24 mouse cellular contexts compared by ENCODE assay signal in the genomic region with DNA sequence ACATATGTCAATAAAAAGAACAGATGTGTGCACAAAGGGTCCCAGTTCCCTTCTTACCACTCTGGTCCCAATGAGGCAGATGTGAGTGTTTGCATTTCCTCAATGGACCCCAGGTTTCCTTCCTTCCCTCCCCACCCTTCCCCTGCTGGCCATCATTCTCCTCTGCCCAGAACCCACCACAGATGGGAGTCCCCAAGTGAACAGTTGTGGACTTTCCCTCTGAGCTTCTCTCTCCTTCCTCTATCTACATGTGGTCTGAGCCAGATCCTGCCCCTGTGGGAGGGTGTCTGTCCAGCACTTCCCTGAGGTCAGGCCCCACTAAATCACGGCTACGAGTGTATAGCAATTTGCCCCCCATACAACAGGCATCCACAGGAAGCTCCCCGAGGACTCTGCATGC. TPM values are rescaled to one million over a fixed set of nuclear protein-coding genes. Genes with fewer than 3 reads are reported as not detected.
DNase-seq lines count a peak whose midpoint lies in the region; ATAC-seq lines count a peak whose summit lies in the region.
"Had no signal": no experiment of that assay in that cellular context is flagged by ENCODE, and none has a peak within 500 bp of the region (broad histone marks: within the 10 kb centered on the region; RNA-seq: fewer than 3 reads in every experiment).

No protein-coding gene starts in this region.

- no peak overlapping the region for H3K27ac ChIP-seq in kidney, embryonic 16.5 days (ENCODE audit: low read length)
- H3K27ac ChIP-seq in midbrain, embryonic 11.5 days (ENCODE audit: low read depth, low read length) = no peak overlapping the region
- no peak overlapping the region for H3K27ac ChIP-seq in midbrain, embryonic 16.5 days (ENCODE audit: low read length)
- H3K27ac ChIP-seq: embryonic facial prominence, embryonic 13.5 days; embryonic facial prominence, embryonic 15.5 days; forebrain, embryonic 10.5 days; forebrain, embryonic 12.5 days had no signal

- peaks cover 6% of the 10 kb centered on the region; the same call in 1 of the 2 replicates for H3K4me1 ChIP-seq in kidney, embryonic 16.5 days (ENCODE audit: insufficient read depth, low read length)
- H3K4me1 ChIP-seq in midbrain, embryonic 11.5 days (ENCODE audit: control insufficient read depth, insufficient read depth, low read length) = no peaks in the 10 kb centered on the region
- no peaks in the 10 kb centered on the region for H3K4me1 ChIP-seq in midbrain, embryonic 16.5 days (ENCODE audit: control insufficient read depth, insufficient read depth, low read length)
- H3K4me1 ChIP-seq: embryonic facial prominence, embryonic 13.5 days; embryonic facial prominence, embryonic 15.5 days; forebrain, embryonic 10.5 days; forebrain, embryonic 12.5 days had no signal

- no peak overlapping the region for H3K4me3 ChIP-seq in kidney, embryonic 16.5 days (ENCODE audit: low read length)
- H3K4me3 ChIP-seq in midbrain, embryonic 11.5 days (ENCODE audit: low read depth, low read length) = no peak overlapping the region
- H3K4me3 ChIP-seq in midbrain, embryonic 16.5 days (ENCODE audit: low read depth, low read length) = no peak overlapping the region
- H3K4me3 ChIP-seq: embryonic facial prominence, embryonic 13.5 days; embryonic facial prominence, embryonic 15.5 days; erythroblast, embryonic 14.5 days; forebrain, embryonic 10.5 days; forebrain, embryonic 12.5 days had no signal

- no peak for DNase-seq in kidney, postnatal 4 days
- DNase-seq in midbrain, embryonic 11.5 days (ENCODE audit: low spot score, missing footprints) = peak; percentile 53
- DNase-seq: adrenal gland, adult 2 months; adrenal gland, postnatal 10 days; adrenal gland, postnatal 25 days; cerebellum, adult 11 months; cerebellum, adult 18-20 months; cerebellum, adult 8-10 months; cerebellum, adult 9-11 months; cerebellum, postnatal 14 days; cerebellum, postnatal 36 days; embryo, embryonic 11 days had no signal

- peak; percentile 27; the same call in 1 of the 2 replicates for ATAC-seq in kidney, embryonic 16.5 days (ENCODE audit: low FRiP score, low TSS enrichment)
- no peak for ATAC-seq in midbrain, embryonic 11.5 days (ENCODE audit: low FRiP score)
- ATAC-seq in midbrain, embryonic 16.5 days = no peak
- ATAC-seq: forebrain, embryonic 14.5 days; forebrain, embryonic 16.5 days had no signal

- no peaks in the 10 kb centered on the region for H3K27me3 ChIP-seq in kidney, embryonic 16.5 days (ENCODE audit: insufficient read depth, low read length)
- no peaks in the 10 kb centered on the region for H3K27me3 ChIP-seq in midbrain, embryonic 11.5 days (ENCODE audit: control insufficient read depth, insufficient read depth, low read length)
- H3K27me3 ChIP-seq in midbrain, embryonic 16.5 days (ENCODE audit: control insufficient read depth, insufficient read depth, low read depth, low read length) = no peaks in the 10 kb centered on the region
- H3K27me3 ChIP-seq: embryonic facial prominence, embryonic 13.5 days; embryonic facial prominence, embryonic 15.5 days; forebrain, embryonic 12.5 days had no signal

- 23% methylated on average over 3 of the region's 3 CpGs for WGBS in kidney, embryonic 16.5 days
- 67% methylated on average over 3 of the region's 3 CpGs for WGBS in midbrain, embryonic 11.5 days
- 63% methylated on average over 3 of the region's 3 CpGs for WGBS in midbrain, embryonic 16.5 days

- H3K4me2 ChIP-seq in kidney, embryonic 16.5 days (replicated peaks; ENCODE audit: low read depth, low read length) = no peak overlapping the region
- H3K4me2 ChIP-seq in midbrain, embryonic 11.5 days = no peak overlapping the region
- no peak overlapping the region for H3K4me2 ChIP-seq in midbrain, embryonic 16.5 days (ENCODE audit: low read length)
- H3K4me2 ChIP-seq: embryonic facial prominence, embryonic 13.5 days; embryonic facial prominence, embryonic 15.5 days; forebrain, embryonic 12.5 days had no signal

- H3K9me3 ChIP-seq in kidney, embryonic 16.5 days (ENCODE audit: low read length) = no peaks in the 10 kb centered on the region
- no peaks in the 10 kb centered on the region for H3K9me3 ChIP-seq in midbrain, embryonic 11.5 days (ENCODE audit: control insufficient read depth, low read length)
- no peaks in the 10 kb centered on the region; the same call in 1 of the 2 replicates for H3K9me3 ChIP-seq in midbrain, embryonic 16.5 days (replicated peaks; ENCODE audit: control insufficient read depth, low read length, poor library complexity, severe bottlenecking)
- H3K9me3 ChIP-seq: embryonic facial prominence, embryonic 13.5 days; embryonic facial prominence, embryonic 15.5 days; forebrain, embryonic 10.5 days; forebrain, embryonic 12.5 days had no signal

- H3K9ac ChIP-seq in kidney, embryonic 16.5 days (replicated peaks; ENCODE audit: low read length) = no peak overlapping the region
- H3K9ac ChIP-seq in midbrain, embryonic 11.5 days (ENCODE audit: low read length) = no peak overlapping the region
- no peak overlapping the region for H3K9ac ChIP-seq in midbrain, embryonic 16.5 days (ENCODE audit: low read depth, low read length)
- H3K9ac ChIP-seq: embryonic facial prominence, embryonic 13.5 days; embryonic facial prominence, embryonic 15.5 days; forebrain, embryonic 12.5 days had no signal

- peaks cover 6% of the 10 kb centered on the region; the same call in 1 of the 2 replicates for H3K36me3 ChIP-seq in kidney, embryonic 16.5 days (ENCODE audit: insufficient read depth, low read length)
- no peaks in the 10 kb centered on the region for H3K36me3 ChIP-seq in midbrain, embryonic 11.5 days (ENCODE audit: control insufficient read depth, insufficient read depth, low read length)
- no peaks in the 10 kb centered on the region for H3K36me3 ChIP-seq in midbrain, embryonic 16.5 days (ENCODE audit: control insufficient read depth, insufficient read depth, low read length)
- H3K36me3 ChIP-seq: embryonic facial prominence, embryonic 15.5 days; forebrain, embryonic 10.5 days; forebrain, embryonic 12.5 days had no signal

RNA-seq across cellular contexts. Expression of gene Gm10974, which starts 10.8 kb away (rescaled TPM):
- polyA plus RNA-seq in kidney, embryonic 16.5 days (2015; fragmentation: Nextera tagmentation; extraction: Ambion mirVana) = not detected in 2 replicates
- polyA plus RNA-seq in midbrain, embryonic 11.5 days (2014; fragmentation: Nextera tagmentation; extraction: Ambion mirVana) = not detected in 2 replicates
- polyA plus RNA-seq in midbrain, embryonic 16.5 days (2015; fragmentation: Nextera tagmentation; extraction: Ambion mirVana) = not detected in 2 replicates
- polyA plus RNA-seq: adrenal gland, adult 2 months; brain, embryonic 14.5 days; C2C12; embryonic facial prominence, embryonic 11.5 days; embryonic facial prominence, embryonic 13.5 days; embryonic facial prominence, embryonic 15.5 days; erythroblast, embryonic 14.5 days; forebrain, embryonic 10.5 days; forebrain, embryonic 12.5 days; forebrain, embryonic 14.5 days; forebrain, embryonic 16.5 days had no signal

RNA-seq across cellular contexts. Expression of gene Lrrk1, which starts 33.2 kb away (rescaled TPM):
- 16.7 and 18.1 TPM in 2 replicates for polyA plus RNA-seq in kidney, embryonic 16.5 days (2015; fragmentation: Nextera tagmentation; extraction: Ambion mirVana)
- polyA plus RNA-seq in midbrain, embryonic 11.5 days (2014; fragmentation: Nextera tagmentation; extraction: Ambion mirVana) = 2.5 and 2.9 TPM in 2 replicates
- 2.8 and 3.4 TPM in 2 replicates for polyA plus RNA-seq in midbrain, embryonic 16.5 days (2015; fragmentation: Nextera tagmentation; extraction: Ambion mirVana)
